Mouse (Mus musculus) ES-Bruce4 (cell line): ENCODE measurements at regions not wholly inside any gene's neighbourhood (a gene's known extent, or its start where the extent isn't known, plus 50 kb on each side); places are given as distances from the start of the nearest gene placed in this dataset.

Experiments
- CTCF ChIP-seq: IDR thresholded peaks from one replicate; pipeline ENCODE4 v1.8.1; 2011; ENCODE audit warnings: low read depth, low read length
- POLR2A ChIP-seq: IDR thresholded peaks from one replicate; pipeline ENCODE4 v1.8.1; 2011; ENCODE audit warnings: low read length; ENCODE audit not compliant: insufficient read depth

GRCm38 (mm10) chr2:70876251-70876650 lies 50.7 kb upstream of the Tlk1 start:
- TF ChIP-seq CTCF (no peak), POLR2A (no peak)
